Mouse (Mus musculus): ENCODE data around the gene Mn1. TPM values are rescaled to one million over a fixed set of nuclear protein-coding genes. Genes with fewer than 3 reads are reported as not detected.

Mn1 gene
- polyA plus RNA-seq, 1 experiment from 2014 or later: 4.3 TPM

- no peaks in the 10 kb centered on the region for H3K9me3 ChIP-seq (replicated peaks; ENCODE audit: low read length)
- WGBS: 50% methylated on average over 11 of the region's 11 CpGs
Measured at GRCm38 (mm10) chr5:111473425-111473824, 56.3 kb downstream of the Mn1 start.

DNA sequence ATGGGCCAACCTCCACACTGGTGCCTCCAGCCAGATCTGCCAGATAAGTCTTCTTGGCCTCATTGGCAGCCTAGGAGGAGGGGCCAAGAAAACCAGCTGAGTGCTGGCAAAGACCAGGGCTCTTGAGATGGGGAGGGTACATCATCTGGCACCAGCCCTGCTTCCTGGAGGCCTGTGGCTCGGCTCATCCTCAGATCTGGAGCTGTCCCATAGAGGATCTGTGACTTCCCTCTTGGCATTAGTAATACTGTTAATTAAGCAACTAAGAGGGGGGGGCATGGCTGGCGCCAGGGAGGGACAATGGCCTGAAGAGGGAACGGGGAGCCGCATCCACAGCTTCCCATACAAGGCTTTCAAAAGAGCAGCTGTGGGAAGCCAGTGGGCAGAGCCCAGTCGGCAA lies 58.6 kb downstream of the Mn1 start:
- Histone ChIP-seq H3K9me3 (replicated peaks; ENCODE audit: low read length) (no peaks in the 10 kb centered on the region), H3K4me1 (replicated peaks; ENCODE audit: insufficient read depth, low read length) (0 out of 2 replicates have a peak, but pooled peaks cover 5% of the 10 kb centered on the region), H3K4me2 (ENCODE audit: low read length) (no peak overlapping the region), H3K4me3 (replicated peaks; ENCODE audit: low read depth, low read length) (no peak overlapping the region), H3K27me3 (ENCODE audit: insufficient read depth, low read length) (0 out of 2 replicates have a peak, but pooled peaks cover under 1% of the 10 kb centered on the region), H3K27ac (no peak overlapping the region), H3K9ac (ENCODE audit: low read depth, low read length) (no peak overlapping the region), H3K36me3 (ENCODE audit: insufficient read depth, low read length) (no peaks in the 10 kb centered on the region)
- ATAC-seq (replicated peaks; ENCODE audit: low FRiP score, low read depth) (no peak), DNase-seq (ENCODE audit: low spot score) (no peak)
- TF ChIP-seq CTCF (IDR thresholded peaks at IDR 0.05; ENCODE audit: low read depth): no peak
- 88% methylated on average over 5 of the region's 5 CpGs for WGBS

More at GRCm38 (mm10) chr5:111473425-111473824, 56.3 kb downstream of the Mn1 start:
- Histone ChIP-seq H3K27ac (no peak overlapping the region), H3K4me1 (replicated peaks; ENCODE audit: insufficient read depth, low read length) (0 out of 2 replicates have a peak, but pooled peaks cover 5% of the 10 kb centered on the region), H3K4me3 (replicated peaks; ENCODE audit: low read depth, low read length) (no peak overlapping the region), H3K27me3 (ENCODE audit: insufficient read depth, low read length) (no peaks in the 10 kb centered on the region), H3K9ac (ENCODE audit: low read depth, low read length) (no peak overlapping the region), H3K36me3 (ENCODE audit: insufficient read depth, low read length) (no peaks in the 10 kb centered on the region), H3K4me2 (ENCODE audit: low read length) (no peak overlapping the region)
- ATAC-seq (replicated peaks; ENCODE audit: low FRiP score, low read depth) (no peak), DNase-seq (ENCODE audit: low spot score) (peak; percentile 5)
- TF ChIP-seq CTCF (IDR thresholded peaks at IDR 0.05; ENCODE audit: low read depth): no peak

- 0 out of 2 replicates have a peak, but pooled peaks cover 3% of the 10 kb centered on the region for H3K27me3 ChIP-seq (ENCODE audit: insufficient read depth, low read length)
- TF ChIP-seq CTCF (IDR thresholded peaks at IDR 0.05; ENCODE audit: low read depth): no peak
- ATAC-seq (replicated peaks; ENCODE audit: low FRiP score, low read depth) (no peak), DNase-seq (ENCODE audit: low spot score) (no peak)
- no peaks in the 10 kb centered on the region for H3K36me3 ChIP-seq (ENCODE audit: insufficient read depth, low read length)
- H3K9ac ChIP-seq (ENCODE audit: low read depth, low read length): no peak overlapping the region
- H3K27ac ChIP-seq: no peak overlapping the region
- 85% methylated on average over 6 of the region's 6 CpGs for WGBS
- no peaks in the 10 kb centered on the region for H3K9me3 ChIP-seq (replicated peaks; ENCODE audit: low read length)
- H3K4me3 ChIP-seq (replicated peaks; ENCODE audit: low read depth, low read length): no peak overlapping the region
- 0 out of 2 replicates have a peak, but pooled peaks cover 5% of the 10 kb centered on the region for H3K4me1 ChIP-seq (replicated peaks; ENCODE audit: insufficient read depth, low read length)
- no peak overlapping the region for H3K4me2 ChIP-seq (ENCODE audit: low read length)
Measured at GRCm38 (mm10) chr5:111476141-111476540, 59.0 kb downstream of the Mn1 start.

GRCm38 (mm10) chr5:111485907-111486306 lies 68.7 kb downstream of the Mn1 start:
- no peak for TF ChIP-seq CTCF (IDR thresholded peaks at IDR 0.05; ENCODE audit: low read depth)
- 76% methylated on average over 4 of the region's 4 CpGs for WGBS
- Histone ChIP-seq H3K27me3 (ENCODE audit: insufficient read depth, low read length) (no peaks in the 10 kb centered on the region), H3K4me2 (ENCODE audit: low read length) (no peak overlapping the region), H3K9me3 (replicated peaks; ENCODE audit: low read length) (no peaks in the 10 kb centered on the region), H3K27ac (no peak overlapping the region), H3K36me3 (ENCODE audit: insufficient read depth, low read length) (no peaks in the 10 kb centered on the region), H3K4me3 (replicated peaks; ENCODE audit: low read depth, low read length) (no peak overlapping the region), H3K9ac (ENCODE audit: low read depth, low read length) (no peak overlapping the region), H3K4me1 (replicated peaks; ENCODE audit: insufficient read depth, low read length) (no peaks in the 10 kb centered on the region)
- ATAC-seq (replicated peaks; ENCODE audit: low FRiP score, low read depth) (no peak), DNase-seq (ENCODE audit: low spot score) (no peak)

GRCm38 (mm10) chr5:111489022-111489616 lies 72.0 kb downstream of the Mn1 start:
- Histone ChIP-seq H3K36me3 (ENCODE audit: insufficient read depth, low read length) (no peaks in the 10 kb centered on the region), H3K27me3 (ENCODE audit: insufficient read depth, low read length) (no peaks in the 10 kb centered on the region), H3K4me1 (replicated peaks; ENCODE audit: insufficient read depth, low read length) (no peaks in the 10 kb centered on the region), H3K4me3 (replicated peaks; ENCODE audit: low read depth, low read length) (no peak overlapping the region), H3K27ac (no peak overlapping the region), H3K4me2 (ENCODE audit: low read length) (no peak overlapping the region), H3K9me3 (replicated peaks; ENCODE audit: low read length) (no peaks in the 10 kb centered on the region), H3K9ac (ENCODE audit: low read depth, low read length) (no peak overlapping the region)
- ATAC-seq (replicated peaks; ENCODE audit: low FRiP score, low read depth): no peak
- peak; percentile 35 for DNase-seq (ENCODE audit: low spot score)
- 55% methylated on average over 7 of the region's 7 CpGs for WGBS
- no peak for TF ChIP-seq CTCF (IDR thresholded peaks at IDR 0.05; ENCODE audit: low read depth)

- Histone ChIP-seq H3K9me3 (replicated peaks; ENCODE audit: low read length) (no peaks in the 10 kb centered on the region), H3K36me3 (ENCODE audit: insufficient read depth, low read length) (no peaks in the 10 kb centered on the region), H3K4me3 (replicated peaks; ENCODE audit: low read depth, low read length) (no peak overlapping the region), H3K4me1 (replicated peaks; ENCODE audit: insufficient read depth, low read length) (no peaks in the 10 kb centered on the region), H3K27me3 (ENCODE audit: insufficient read depth, low read length) (no peaks in the 10 kb centered on the region), H3K4me2 (ENCODE audit: low read length) (no peak overlapping the region), H3K9ac (ENCODE audit: low read depth, low read length) (no peak overlapping the region), H3K27ac (no peak overlapping the region)
- TF ChIP-seq CTCF (IDR thresholded peaks at IDR 0.05; ENCODE audit: low read depth): no peak
- no peak for DNase-seq (ENCODE audit: low spot score)
- no peak for ATAC-seq (replicated peaks; ENCODE audit: low FRiP score, low read depth)
- 68% methylated on average over 4 of the region's 4 CpGs for WGBS
Measured at GRCm38 (mm10) chr5:111490599-111490998, 73.4 kb downstream of the Mn1 start.

DNA sequence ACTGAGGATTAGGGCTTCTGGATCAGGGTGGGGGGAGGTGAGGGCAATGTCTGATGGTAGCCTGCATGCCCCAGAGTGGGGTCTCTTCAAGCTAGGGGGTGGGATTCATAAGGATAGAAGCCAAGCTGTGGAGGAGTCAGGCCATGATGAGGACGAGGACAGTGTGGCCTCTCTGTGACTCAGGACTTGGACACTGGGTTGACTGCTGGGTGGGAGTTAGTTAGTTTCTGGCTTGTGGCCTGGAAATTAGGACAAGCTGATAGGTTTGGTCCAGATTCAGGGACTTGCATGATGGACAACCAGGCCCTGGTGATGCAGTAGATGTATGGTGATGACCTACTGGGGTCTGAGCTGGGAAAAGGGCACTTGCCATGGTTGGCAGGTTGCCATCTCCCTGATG lies 74.3 kb downstream of the Mn1 start:
- TF ChIP-seq CTCF (IDR thresholded peaks at IDR 0.05; ENCODE audit: low read depth): no peak
- Histone ChIP-seq H3K9me3 (replicated peaks; ENCODE audit: low read length) (no peaks in the 10 kb centered on the region), H3K9ac (ENCODE audit: low read depth, low read length) (no peak overlapping the region), H3K4me3 (replicated peaks; ENCODE audit: low read depth, low read length) (no peak overlapping the region), H3K4me1 (replicated peaks; ENCODE audit: insufficient read depth, low read length) (no peaks in the 10 kb centered on the region), H3K4me2 (ENCODE audit: low read length) (no peak overlapping the region), H3K36me3 (ENCODE audit: insufficient read depth, low read length) (no peaks in the 10 kb centered on the region), H3K27ac (no peak overlapping the region), H3K27me3 (ENCODE audit: insufficient read depth, low read length) (no peaks in the 10 kb centered on the region)
- ATAC-seq (replicated peaks; ENCODE audit: low FRiP score, low read depth) (no peak), DNase-seq (ENCODE audit: low spot score) (no peak)
- 50% methylated on average over 1 of the region's 1 CpGs for WGBS

Data from kidney, postnatal 0 days (tissue).